Mouse (Mus musculus) MEL (cell line): Measurements from ENCODE around the gene Mast1. TPM values are rescaled to one million over a fixed set of nuclear protein-coding genes. Genes with fewer than 3 reads are reported as not detected.

Experiments
- DNase-seq: peaks from one replicate; pipeline ENCODE4 v3.0.0; 2011; ENCODE audit warnings: low read depth, low spot score
- H3K27ac ChIP-seq: 2 replicates; pipeline ENCODE4 v1.5.1; 2012; ENCODE audit warnings: low read depth, mild to moderate bottlenecking, control low read depth, low read length, moderate library complexity; ENCODE audit not compliant: control insufficient read depth
- H3K27me3 ChIP-seq, 2 experiments: fragments of 150-350 bp in 1 of 2; sonication (generic) in 1 of 2; 2 replicates each; pipeline ENCODE4 v1.6.1; 2012; ENCODE audit warnings: low read length in 2 of 2, mild to moderate bottlenecking in 2 of 2, improper control_type of control experiment in 1 of 2, moderate library complexity in 1 of 2; ENCODE audit not compliant: insufficient read depth in 2 of 2, control insufficient read depth in 1 of 2
- H3K36me3 ChIP-seq, 2 experiments: 2 replicates each; pipeline ENCODE4 v1.6.1; 2012 to 2014; ENCODE audit warnings: low read length in 2 of 2, improper control_type of control experiment in 1 of 2, inconsistent platforms in 1 of 2, mild to moderate bottlenecking in 1 of 2; ENCODE audit not compliant: insufficient read depth in 2 of 2, control insufficient read depth in 1 of 2
- H3K4me1 ChIP-seq, 2 experiments: fragments of 150-350 bp in 1 of 2; sonication (generic) in 1 of 2; 2 replicates each; pipeline ENCODE4 v1.6.1; 2012; ENCODE audit warnings: low read length in 2 of 2, improper control_type of control experiment in 1 of 2, mild to moderate bottlenecking in 1 of 2; ENCODE audit not compliant: insufficient read depth in 2 of 2, control insufficient read depth in 1 of 2
- H3K4me3 ChIP-seq, 2 experiments: fragments of 150-350 bp in 1 of 2; sonication (generic) in 1 of 2; 2 replicates each; pipeline ENCODE4 v1.5.1; 2012; ENCODE audit warnings: low read depth in 2 of 2, low read length in 2 of 2, mild to moderate bottlenecking in 2 of 2, moderate library complexity in 2 of 2, control low read depth in 1 of 2, improper control_type of control experiment in 1 of 2; ENCODE audit not compliant: control insufficient read depth in 1 of 2, insufficient read depth in 1 of 2
- H3K79me2 ChIP-seq: 2 replicates; pipeline ENCODE4 v1.6.1; 2012; ENCODE audit warnings: mild to moderate bottlenecking, low read length, moderate library complexity; ENCODE audit not compliant: control insufficient read depth, poor library complexity, insufficient read depth
- H3K9ac ChIP-seq: 2 replicates; pipeline ENCODE4 v1.6.1; 2012; ENCODE audit warnings: low read depth, mild to moderate bottlenecking, control low read depth, low read length, moderate library complexity; ENCODE audit not compliant: control insufficient read depth, poor library complexity, severe bottlenecking
- H3K9me3 ChIP-seq: fragments of 150-350 bp; sonication (generic); replicated peaks from 2 replicates; pipeline ENCODE4 v1.6.1; 2012; ENCODE audit warnings: mild to moderate bottlenecking, low read length, improper control_type of control experiment, moderate library complexity; ENCODE audit not compliant: insufficient read depth
- BHLHE40 ChIP-seq: IDR thresholded peaks from 2 replicates; pipeline ENCODE4 v1.6.1; 2012; ENCODE audit warnings: low read depth, mild to moderate bottlenecking, inconsistent platforms, low read length, improper control_type of control experiment, borderline replicate concordance
- CHD1 ChIP-seq: IDR thresholded peaks from 2 replicates; pipeline ENCODE4 v1.6.1; 2012; ENCODE audit warnings: low read depth, mild to moderate bottlenecking, inconsistent platforms, low read length, improper control_type of control experiment
- ELF1 ChIP-seq: IDR thresholded peaks from 2 replicates; pipeline ENCODE4 v1.6.1; 2014; ENCODE audit warnings: low read depth, mild to moderate bottlenecking, inconsistent platforms, low read length, improper control_type of control experiment, moderate library complexity
- EP300 ChIP-seq, 2 experiments: IDR thresholded peaks; 2 replicates each; pipeline ENCODE4 v1.6.1; 2011; ENCODE audit warnings: improper control_type of control experiment in 2 of 2, low read length in 2 of 2, low read depth in 1 of 2, mild to moderate bottlenecking in 1 of 2
- ETS1 ChIP-seq: IDR thresholded peaks from 2 replicates; pipeline ENCODE4 v1.6.1; 2012; ENCODE audit warnings: low read depth, mild to moderate bottlenecking, inconsistent platforms, low read length, improper control_type of control experiment, moderate library complexity
- GABPA ChIP-seq: IDR thresholded peaks from 2 replicates; pipeline ENCODE4 v1.6.1; 2012; ENCODE audit warnings: low read depth, mild to moderate bottlenecking, inconsistent platforms, low read length, improper control_type of control experiment, moderate library complexity
- GATA1 ChIP-seq: IDR thresholded peaks from 2 replicates; pipeline ENCODE4 v1.6.1; 2011; ENCODE audit warnings: low read depth, low read length, improper control_type of control experiment
- HCFC1 ChIP-seq: IDR thresholded peaks from 2 replicates; pipeline ENCODE4 v1.6.1; 2012; ENCODE audit warnings: low read depth, mild to moderate bottlenecking, inconsistent platforms, low read length, improper control_type of control experiment, moderate library complexity
- JUND ChIP-seq: IDR thresholded peaks from 2 replicates; pipeline ENCODE4 v1.6.1; 2011; ENCODE audit warnings: low read depth, mild to moderate bottlenecking, improper control_type of control experiment, low read length
- MAFK ChIP-seq: IDR thresholded peaks from 2 replicates; pipeline ENCODE4 v1.6.1; 2011; ENCODE audit warnings: low read depth, mild to moderate bottlenecking, low read length, improper control_type of control experiment, borderline replicate concordance
- MAX ChIP-seq: IDR thresholded peaks from 2 replicates; pipeline ENCODE4 v1.6.1; 2011; ENCODE audit warnings: low read length, improper control_type of control experiment
- MAZ ChIP-seq: IDR thresholded peaks from 2 replicates; pipeline ENCODE4 v1.6.1; 2012; ENCODE audit warnings: low read depth, mild to moderate bottlenecking, inconsistent platforms, low read length, improper control_type of control experiment
- MEF2A ChIP-seq: IDR thresholded peaks from 2 replicates; pipeline ENCODE4 v1.6.1; 2014; ENCODE audit warnings: low read depth, mild to moderate bottlenecking, inconsistent platforms, low read length, improper control_type of control experiment; ENCODE audit not compliant: poor library complexity, insufficient replicate concordance, severe bottlenecking; ENCODE audit errors: extremely low read depth
- MYB ChIP-seq: IDR thresholded peaks from 2 replicates; pipeline ENCODE4 v1.6.1; 2011; ENCODE audit warnings: mild to moderate bottlenecking, low read depth, low read length, improper control_type of control experiment
- NELFE ChIP-seq: IDR thresholded peaks from 2 replicates; pipeline ENCODE4 v1.6.1; 2011; ENCODE audit warnings: low read depth, low read length, improper control_type of control experiment
- NRF1 ChIP-seq: IDR thresholded peaks from 2 replicates; pipeline ENCODE4 v1.6.1; 2014; ENCODE audit warnings: low read depth, mild to moderate bottlenecking, inconsistent platforms, low read length, improper control_type of control experiment, moderate library complexity; ENCODE audit not compliant: poor library complexity, insufficient read depth, severe bottlenecking
- POLR2A ChIP-seq, 2 experiments: IDR thresholded peaks; 2 replicates each; pipeline ENCODE4 v1.6.1; 2011 to 2012; ENCODE audit warnings: low read length in 2 of 2, mild to moderate bottlenecking in 2 of 2, control low read depth in 1 of 2, improper control_type of control experiment in 1 of 2, low read depth in 1 of 2, moderate library complexity in 1 of 2; ENCODE audit not compliant: control insufficient read depth in 1 of 2, insufficient read depth in 1 of 2, poor library complexity in 1 of 2
- POLR2AphosphoS2 ChIP-seq: IDR thresholded peaks from 2 replicates; pipeline ENCODE4 v1.6.1; 2011; ENCODE audit warnings: low read length, improper control_type of control experiment
- POLR2AphosphoS5 ChIP-seq: IDR thresholded peaks from 2 replicates; pipeline ENCODE4 v1.6.1; 2012; ENCODE audit warnings: low read depth, borderline replicate concordance, mild to moderate bottlenecking, inconsistent platforms, low read length, moderate library complexity, mixed read lengths
- RAD21 ChIP-seq: IDR thresholded peaks from 2 replicates; pipeline ENCODE4 v1.6.1; 2011; ENCODE audit warnings: mild to moderate bottlenecking, low read depth, low read length, improper control_type of control experiment
- RCOR1 ChIP-seq: IDR thresholded peaks from 2 replicates; pipeline ENCODE4 v1.6.1; 2012; ENCODE audit warnings: low read depth, mild to moderate bottlenecking, inconsistent platforms, low read length, improper control_type of control experiment
- SMC3 ChIP-seq: IDR thresholded peaks from 2 replicates; pipeline ENCODE4 v1.6.1; 2011; ENCODE audit warnings: low read depth, low read length, improper control_type of control experiment
- TBP ChIP-seq: IDR thresholded peaks from 2 replicates; pipeline ENCODE4 v1.8.0; 2011; ENCODE audit warnings: low read depth, low read length, improper control_type of control experiment
- TCF12 ChIP-seq: IDR thresholded peaks from 2 replicates; pipeline ENCODE4 v1.6.1; 2014; ENCODE audit warnings: low read depth, mild to moderate bottlenecking, inconsistent platforms, low read length, improper control_type of control experiment, moderate library complexity
- UBTF ChIP-seq: IDR thresholded peaks from 2 replicates; pipeline ENCODE4 v1.6.1; 2012; ENCODE audit warnings: low read depth, mild to moderate bottlenecking, inconsistent platforms, low read length, improper control_type of control experiment, moderate library complexity, borderline replicate concordance; ENCODE audit not compliant: insufficient read depth
- USF1 ChIP-seq: IDR thresholded peaks from 2 replicates; pipeline ENCODE4 v1.6.1; 2014; ENCODE audit warnings: low read depth, mild to moderate bottlenecking, inconsistent platforms, low read length, improper control_type of control experiment, moderate library complexity
- USF2 ChIP-seq, 2 experiments: IDR thresholded peaks; 2 replicates each; pipeline ENCODE4 v1.6.1; 2011 to 2012; ENCODE audit warnings: improper control_type of control experiment in 2 of 2, low read length in 2 of 2, borderline replicate concordance in 1 of 2, inconsistent platforms in 1 of 2, low read depth in 1 of 2, mild to moderate bottlenecking in 1 of 2; ENCODE audit not compliant: insufficient read depth in 1 of 2
- ZC3H11A ChIP-seq: IDR thresholded peaks from 2 replicates; pipeline ENCODE4 v1.6.1; 2012; ENCODE audit warnings: low read depth, mild to moderate bottlenecking, inconsistent platforms, low read length, improper control_type of control experiment
- ZKSCAN1 ChIP-seq: IDR thresholded peaks from 2 replicates; pipeline ENCODE4 v1.6.1; 2012; ENCODE audit warnings: low read depth, mild to moderate bottlenecking, inconsistent platforms, low read length, improper control_type of control experiment, moderate library complexity
- ZNF384 ChIP-seq: IDR thresholded peaks from 2 replicates; pipeline ENCODE4 v1.6.1; 2012; ENCODE audit warnings: low read depth, mild to moderate bottlenecking, inconsistent platforms, low read length, improper control_type of control experiment
- polyA plus RNA-seq, 2 experiments: library from polyadenylated mRNA; stranded (reverse) in 1 of 2; unstranded in 1 of 2; fragments of >175 nt in 1 of 2; fragments of >200 nt in 1 of 2; gene quantifications; 2 replicates each; pipeline versions ENCODE4 v1.2.1 to v1.2.4; 2012; ENCODE audit warnings: low replicate concordance in 2 of 2, low read depth in 1 of 2; ENCODE audit not compliant: insufficient read length in 2 of 2, insufficient read depth in 1 of 2, missing spikeins in 1 of 2
- total RNA-seq: library from RNA; depleted of rRNA; stranded (reverse); fragments of 300-350 nt; gene quantifications from 2 replicates; pipeline ENCODE4 v1.2.3, GENCODE M21; 2012

Mast1 gene
- total and polyA plus RNA-seq, 3 experiments = 0.77 to 4.5 TPM; not detected in 1

DNA sequence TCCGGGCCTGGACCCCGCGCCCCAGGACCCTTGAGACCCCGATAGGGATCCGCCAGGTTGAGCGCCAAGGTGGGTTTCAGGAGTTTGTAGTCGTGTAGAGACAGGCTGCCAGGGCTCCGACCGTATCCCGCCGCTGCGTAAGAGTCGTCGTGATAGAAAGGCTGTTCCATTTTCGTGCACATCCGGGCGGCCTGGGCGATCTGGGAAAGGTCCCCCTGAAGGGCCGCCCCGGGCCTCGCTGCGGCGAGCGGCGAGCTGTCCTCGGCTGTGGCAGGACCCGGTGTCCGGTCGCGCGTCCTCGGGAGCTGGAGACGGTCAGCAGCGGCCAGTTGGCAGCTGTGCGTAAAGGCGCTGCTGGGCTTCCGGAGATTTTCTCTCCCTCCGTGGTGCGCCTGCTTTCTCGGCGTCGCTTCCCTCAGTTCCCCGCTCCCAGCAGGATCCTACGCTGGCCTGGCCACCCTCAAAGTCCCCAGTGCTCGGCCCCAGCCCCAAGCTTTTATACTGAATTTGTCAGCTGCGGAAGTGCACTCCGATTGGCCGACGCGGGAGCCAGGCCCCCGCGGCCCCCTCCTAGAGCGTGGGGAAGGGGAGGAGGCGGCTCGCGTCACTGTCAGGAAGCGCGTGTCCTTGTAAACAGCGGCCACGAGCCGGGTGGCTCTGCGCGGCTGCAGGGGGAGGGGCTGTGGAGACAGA lies 41.2 kb upstream of the Mast1 start, which contains the start of gene Junb (continued):
- peak; percentile 99 for TF ChIP-seq ELF1
- TF ChIP-seq NRF1 = peak; percentile 17; the same call in 1 of the 2 replicates
- peak; percentile 95 for TF ChIP-seq ETS1
- TF ChIP-seq MAFK = no peak; the same call in 1 of the 2 replicates
- peak; percentile 79 for TF ChIP-seq HCFC1
- no peak for TF ChIP-seq GATA1
- TF ChIP-seq POLR2AphosphoS2 = peak; percentile 100
- no peak for TF ChIP-seq USF2 (IDR thresholded peaks at IDR 0.05; ENCODE audit: borderline replicate concordance in 1 of 2, insufficient read depth in 1 of 2, low read depth in 1 of 2, low read length in 2 of 2)
- peak; percentile 97 for TF ChIP-seq TBP
- TF ChIP-seq MAZ = peak; percentile 99
- TF ChIP-seq TCF12 = peak; percentile 74
- TF ChIP-seq USF1 = peak; percentile 58

DNA sequence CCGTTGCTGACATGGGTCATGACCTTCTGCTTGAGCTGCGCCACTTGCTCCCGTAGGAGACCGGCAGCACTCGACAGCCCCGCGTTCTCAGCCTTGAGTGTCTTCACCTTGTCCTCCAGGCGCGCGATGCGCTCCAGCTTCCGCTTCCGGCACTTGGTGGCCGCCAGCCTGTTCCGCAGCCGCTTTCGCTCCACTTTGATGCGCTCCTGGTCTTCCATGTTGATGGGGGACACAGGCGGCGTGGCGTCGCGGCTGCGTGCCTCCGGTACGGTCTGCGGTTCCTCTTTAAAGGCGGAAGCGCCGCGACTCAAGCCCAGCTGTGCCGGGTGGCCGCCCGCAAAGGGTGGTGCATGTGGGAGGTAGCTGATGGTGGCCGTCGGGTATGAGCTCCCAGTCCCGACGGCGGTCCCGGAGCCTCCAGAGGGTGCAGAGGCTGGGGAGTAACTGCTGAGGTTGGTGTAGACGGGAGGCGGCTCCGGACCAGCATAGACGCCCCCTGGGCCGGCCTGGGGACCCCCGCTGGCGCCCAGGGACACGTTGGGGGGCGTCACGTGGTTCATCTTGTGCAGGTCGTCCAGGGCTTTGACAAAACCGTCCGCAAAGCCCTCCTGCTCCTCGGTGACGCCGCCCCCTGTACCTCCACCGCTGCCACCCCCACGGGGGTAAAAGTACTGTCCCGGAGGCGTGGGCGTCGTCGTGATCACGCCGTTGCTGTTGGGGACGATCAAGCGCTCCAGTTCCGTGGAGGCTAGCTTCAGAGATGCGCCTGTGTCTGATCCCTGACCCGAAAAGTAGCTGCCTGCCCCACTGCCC lies 40.5 kb upstream of the Mast1 start:
- Histone ChIP-seq H3K4me1 (peaks cover 12 to 47% of the 10 kb centered on the region in 2 experiments), H3K27me3 (no peaks in the 10 kb centered on the region), H3K36me3 (peaks cover 0 to 21% of the 10 kb centered on the region in 2 experiments; a peak in 2 of 4 replicates), H3K4me3 (peak overlapping the region; percentile 84 to 86), H3K27ac (peak overlapping the region; percentile 89), H3K79me2 (peaks cover 22% of the 10 kb centered on the region), H3K9me3 (no peaks in the 10 kb centered on the region), H3K9ac (peak overlapping the region; percentile 88)
- peak; percentile 91 for DNase-seq
- peak; percentile 45; the same call in 1 of the 2 replicates for TF ChIP-seq TBP
- no peak for TF ChIP-seq MAZ
- no peak for TF ChIP-seq ZKSCAN1
- TF ChIP-seq SMC3 = no peak
- TF ChIP-seq POLR2AphosphoS2 = peak; percentile 80
- no peak for TF ChIP-seq RCOR1
- TF ChIP-seq ZNF384 = no peak
- no peak for TF ChIP-seq JUND
- no peak; the same call in none of the 2 replicates for TF ChIP-seq CHD1
- no peak for TF ChIP-seq MEF2A
- TF ChIP-seq NRF1 = no peak
- peak; percentile 85 for TF ChIP-seq ELF1
- TF ChIP-seq USF1 = peak; percentile 87
- TF ChIP-seq EP300 (IDR thresholded peaks at IDR 0.05; ENCODE audit: low read depth in 1 of 2, low read length in 2 of 2) = peak in 1 of 2 experiments; percentile 14; a peak in 1 of 4 replicates
- TF ChIP-seq NELFE = peak; percentile 52
- no peak for TF ChIP-seq BHLHE40
- TF ChIP-seq MAX = peak; percentile 58
- TF ChIP-seq POLR2A (IDR thresholded peaks at IDR 0.05; ENCODE audit: control insufficient read depth in 1 of 2, insufficient read depth in 1 of 2, low read depth in 1 of 2, low read length in 2 of 2, poor library complexity in 1 of 2) = peak; percentile 39 to 63
- TF ChIP-seq POLR2AphosphoS5 = peak; percentile 26; the same call in 1 of the 2 replicates
- no peak for TF ChIP-seq UBTF
- no peak for TF ChIP-seq GATA1
- TF ChIP-seq ZC3H11A = no peak
- no peak for TF ChIP-seq MAFK
- no peak for TF ChIP-seq MYB
- TF ChIP-seq GABPA = no peak
- no peak for TF ChIP-seq RAD21
